Mouse (Mus musculus) midbrain, embryonic 15.5 days (tissue): ENCODE measurements around the gene Dnmt3b. TPM values are rescaled to one million over a fixed set of nuclear protein-coding genes. Genes with fewer than 3 reads are reported as not detected.
A peak's percentile ranks its signal among the peaks of the same experiment; 100 is the strongest.
"Not testable (repeated sequence)": the region's sequence is repeated elsewhere in the genome, so short reads cannot be mapped to it uniquely, and the experiment has no call there.

Experiments used
- ATAC-seq: fragments of 200-750 bp; cut with Nextera tagmentation; replicated peaks from 2 replicates; pipeline ENCODE4 v1.8.0; 2017; ENCODE audit warnings: moderate TSS enrichment
- H3K27ac ChIP-seq: fragments of 300-500 bp; sonication (generic); 2 replicates; pipeline ENCODE4 v1.5.1; 2015; ENCODE audit warnings: mild to moderate bottlenecking, inconsistent platforms
- H3K27me3 ChIP-seq: fragments of 300-500 bp; sonication (generic); replicated peaks from 2 replicates; pipeline ENCODE4 v1.6.1; 2015; ENCODE audit warnings: inconsistent platforms
- H3K36me3 ChIP-seq: fragments of 300-500 bp; sonication (generic); replicated peaks from 2 replicates; pipeline ENCODE4 v1.6.1; 2015; ENCODE audit warnings: inconsistent platforms
- H3K4me1 ChIP-seq: fragments of 300-500 bp; sonication (generic); 2 replicates; pipeline ENCODE4 v1.6.1; 2015; ENCODE audit warnings: inconsistent platforms
- H3K4me2 ChIP-seq: fragments of 300-500 bp; sonication (generic); 2 replicates; pipeline ENCODE4 v1.6.1; 2015; ENCODE audit warnings: inconsistent platforms, mild to moderate bottlenecking, moderate library complexity
- H3K4me3 ChIP-seq: fragments of 300-500 bp; sonication (generic); 2 replicates; pipeline ENCODE4 v1.5.1; 2015; ENCODE audit warnings: mild to moderate bottlenecking, inconsistent platforms
- H3K9ac ChIP-seq: fragments of 300-500 bp; sonication (generic); 2 replicates; pipeline ENCODE4 v1.6.1; 2015; ENCODE audit warnings: mild to moderate bottlenecking, inconsistent platforms
- H3K9me3 ChIP-seq: fragments of 300-500 bp; sonication (generic); 2 replicates; pipeline ENCODE4 v1.6.1; 2016; ENCODE audit warnings: inconsistent platforms
- WGBS: fragments of 180-500 bp; shearing (Covaris S2); methylation state at CpG from one replicate; pipeline ENCODE4 v1.1.7; 2015; ENCODE audit warnings: mixed read lengths; 5-methylcytosine and 5-hydroxymethylcytosine counted together
- polyA plus RNA-seq: library from polyadenylated mRNA; unstranded; fragments of >200 nt; fragmentation: Nextera tagmentation; extraction: Ambion mirVana; gene quantifications from 2 replicates; pipeline ENCODE4 v1.2.1, GENCODE M21; 2015

Gene Dnmt3b
- polyA plus RNA-seq, 1 experiment from 2014 or later: 4.4 TPM

GRCm38 (mm10) chr2:153679959-153680358 is 30.7 kb downstream of the Dnmt3b start:
- no peak overlapping the region for H3K27ac ChIP-seq
- no peaks in the 10 kb centered on the region for H3K4me1 ChIP-seq
- no peak overlapping the region for H3K9ac ChIP-seq
- no peak for ATAC-seq
- no peaks in the 10 kb centered on the region for H3K36me3 ChIP-seq
- no peaks in the 10 kb centered on the region for H3K27me3 ChIP-seq
- 94% methylated on average over 1 of the region's 1 CpGs for WGBS
- H3K4me3 ChIP-seq: no peak overlapping the region
- no peak overlapping the region for H3K4me2 ChIP-seq
- H3K9me3 ChIP-seq: no peaks in the 10 kb centered on the region

- not testable (repeated sequence) for H3K27ac ChIP-seq, H3K9me3 ChIP-seq, H3K27me3 ChIP-seq, H3K4me2 ChIP-seq, H3K4me3 ChIP-seq, H3K9ac ChIP-seq, H3K4me1 ChIP-seq, ATAC-seq, H3K36me3 ChIP-seq
- 91% methylated on average over 7 of the region's 7 CpGs for WGBS
Observed at GRCm38 (mm10) chr2:153693413-153693812, 44.2 kb downstream of the Dnmt3b start.

- WGBS: 67% methylated on average over 19 of the region's 19 CpGs
- Histone ChIP-seq H3K27ac (no peak overlapping the region), H3K4me2 (no peak overlapping the region), H3K4me1 (no peaks in the 10 kb centered on the region), H3K9ac (no peak overlapping the region), H3K4me3 (no peak overlapping the region), H3K9me3 (no peaks in the 10 kb centered on the region), H3K36me3 (no peaks in the 10 kb centered on the region), H3K27me3 (no peaks in the 10 kb centered on the region)
- no peak for ATAC-seq
Observed at GRCm38 (mm10) chr2:153694462-153695085, 45.3 kb downstream of the Dnmt3b start.

- Histone ChIP-seq H3K36me3 (no peaks in the 10 kb centered on the region), H3K4me1 (no peaks in the 10 kb centered on the region), H3K4me2 (no peak within 1 kb of the TSS), H3K27me3 (no peaks in the 10 kb centered on the region), H3K9me3 (no peaks in the 10 kb centered on the region), H3K27ac (no peak within 1 kb of the TSS), H3K4me3 (no peak within 1 kb of the TSS), H3K9ac (no peak within 1 kb of the TSS)
- no peak for ATAC-seq
Observed at GRCm38 (mm10) chr2:153696352-153696751, 47.1 kb downstream of the Dnmt3b start, which contains the start of gene Dnmt3c. Dnmt3c (plus strand) TSS chr2:153696652.

- Histone ChIP-seq H3K36me3 (no peaks in the 10 kb centered on the region), H3K27me3 (no peaks in the 10 kb centered on the region), H3K27ac (no peak overlapping the region), H3K9me3 (no peaks in the 10 kb centered on the region), H3K4me2 (no peak overlapping the region), H3K4me3 (no peak overlapping the region), H3K4me1 (no peaks in the 10 kb centered on the region), H3K9ac (no peak overlapping the region)
- WGBS: 49% methylated on average over 6 of the region's 6 CpGs
- no peak for ATAC-seq
Observed at GRCm38 (mm10) chr2:153703389-153703788, 54.1 kb downstream of the Dnmt3b start.

GRCm38 (mm10) chr2:153710701-153711330 is 61.6 kb downstream of the Dnmt3b start:
- Histone ChIP-seq H3K4me1 (peaks cover 6% of the 10 kb centered on the region), H3K27ac (no peak overlapping the region), H3K9me3 (no peaks in the 10 kb centered on the region), H3K27me3 (no peaks in the 10 kb centered on the region), H3K4me3 (no peak overlapping the region), H3K9ac (no peak overlapping the region), H3K4me2 (no peak overlapping the region), H3K36me3 (no peaks in the 10 kb centered on the region)
- no peak for ATAC-seq
- WGBS: 55% methylated on average over 8 of the region's 8 CpGs

GRCm38 (mm10) chr2:153712646-153713091 is 63.4 kb downstream of the Dnmt3b start:
- H3K4me3 ChIP-seq: no peak overlapping the region
- peaks cover 6% of the 10 kb centered on the region for H3K4me1 ChIP-seq
- ATAC-seq: peak; percentile 80
- H3K9me3 ChIP-seq: no peaks in the 10 kb centered on the region
- no peak overlapping the region for H3K9ac ChIP-seq
- H3K4me2 ChIP-seq: no peak overlapping the region
- H3K27ac ChIP-seq: peak overlapping the region; percentile 70
- WGBS: 11% methylated on average over 3 of the region's 3 CpGs
- no peaks in the 10 kb centered on the region for H3K27me3 ChIP-seq
- no peaks in the 10 kb centered on the region for H3K36me3 ChIP-seq

- no peaks in the 10 kb centered on the region for H3K9me3 ChIP-seq
- no peak overlapping the region for H3K4me3 ChIP-seq
- H3K36me3 ChIP-seq: no peaks in the 10 kb centered on the region
- H3K4me2 ChIP-seq: no peak overlapping the region
- H3K9ac ChIP-seq: no peak overlapping the region
- peak overlapping the region; percentile 70 for H3K27ac ChIP-seq
- ATAC-seq: peak; percentile 84
- peaks cover 6% of the 10 kb centered on the region for H3K4me1 ChIP-seq
- 34% methylated on average over 4 of the region's 4 CpGs for WGBS
- no peaks in the 10 kb centered on the region for H3K27me3 ChIP-seq
Observed at GRCm38 (mm10) chr2:153713227-153713626, 64.0 kb downstream of the Dnmt3b start.

- not testable (repeated sequence) for H3K36me3 ChIP-seq, H3K9ac ChIP-seq, H3K27me3 ChIP-seq, H3K4me2 ChIP-seq, H3K4me3 ChIP-seq, H3K9me3 ChIP-seq, ATAC-seq, H3K4me1 ChIP-seq, H3K27ac ChIP-seq
- 81% methylated on average over 3 of the region's 3 CpGs for WGBS
Observed at GRCm38 (mm10) chr2:153717861-153718260, 68.6 kb downstream of the Dnmt3b start.

GRCm38 (mm10) chr2:153723098-153723497 is 73.8 kb downstream of the Dnmt3b start:
- H3K9ac ChIP-seq: no peak overlapping the region
- no peak overlapping the region for H3K27ac ChIP-seq
- H3K4me1 ChIP-seq: no peaks in the 10 kb centered on the region
- 87% methylated on average over 1 of the region's 1 CpGs for whole genome bisulfite sequencing
- no peaks in the 10 kb centered on the region for H3K36me3 ChIP-seq
- H3K4me2 ChIP-seq: no peak overlapping the region
- no peak for ATAC-seq
- H3K9me3 ChIP-seq: no peaks in the 10 kb centered on the region
- H3K4me3 ChIP-seq: no peak overlapping the region
- no peaks in the 10 kb centered on the region for H3K27me3 ChIP-seq

- ATAC-seq: no peak
- Histone ChIP-seq H3K4me3 (no peak overlapping the region), H3K27me3 (no peaks in the 10 kb centered on the region), H3K9me3 (no peaks in the 10 kb centered on the region), H3K27ac (no peak overlapping the region), H3K9ac (no peak overlapping the region), H3K4me1 (no peaks in the 10 kb centered on the region), H3K36me3 (no peaks in the 10 kb centered on the region), H3K4me2 (no peak overlapping the region)
- 98% methylated on average over 2 of the region's 2 CpGs for WGBS
Observed at GRCm38 (mm10) chr2:153724424-153724823, 75.2 kb downstream of the Dnmt3b start.

GRCm38 (mm10) chr2:153724871-153725270 is 75.6 kb downstream of the Dnmt3b start:
- Histone ChIP-seq H3K36me3 (no peaks in the 10 kb centered on the region), H3K9ac (no peak overlapping the region), H3K4me1 (no peaks in the 10 kb centered on the region), H3K27ac (no peak overlapping the region), H3K4me2 (no peak overlapping the region), H3K27me3 (no peaks in the 10 kb centered on the region), H3K4me3 (no peak overlapping the region), H3K9me3 (no peaks in the 10 kb centered on the region)
- ATAC-seq: no peak
- 59% methylated on average over 2 of the region's 2 CpGs for whole genome bisulfite sequencing

- no peaks in the 10 kb centered on the region for H3K36me3 ChIP-seq
- H3K27me3 ChIP-seq: no peaks in the 10 kb centered on the region
- H3K27ac ChIP-seq: no peak overlapping the region
- ATAC-seq: no peak
- 81% methylated on average over 4 of the region's 4 CpGs for WGBS
- no peaks in the 10 kb centered on the region for H3K9me3 ChIP-seq
- no peaks in the 10 kb centered on the region for H3K4me1 ChIP-seq
- no peak overlapping the region for H3K4me2 ChIP-seq
- H3K4me3 ChIP-seq: no peak overlapping the region
- H3K9ac ChIP-seq: no peak overlapping the region
Observed at GRCm38 (mm10) chr2:153725291-153725690, 76.0 kb downstream of the Dnmt3b start.
